Mouse (Mus musculus) duodenum, adult 2 months (tissue): ENCODE data around the gene Pnma1. TPM values are rescaled to one million over a fixed set of nuclear protein-coding genes. Genes with fewer than 3 reads are reported as not detected.

Experiments
- polyA plus RNA-seq: library from polyadenylated mRNA; depleted of rRNA; stranded (reverse); fragments of >200 nt; gene quantifications from 2 replicates; pipeline ENCODE4 v1.2.3, GENCODE M21; 2012; ENCODE audit warnings: low replicate concordance; rRNA removed

Pnma1 gene
- polyA plus RNA-seq, result 0.20 and 0.41 TPM in 2 replicates

DNA sequence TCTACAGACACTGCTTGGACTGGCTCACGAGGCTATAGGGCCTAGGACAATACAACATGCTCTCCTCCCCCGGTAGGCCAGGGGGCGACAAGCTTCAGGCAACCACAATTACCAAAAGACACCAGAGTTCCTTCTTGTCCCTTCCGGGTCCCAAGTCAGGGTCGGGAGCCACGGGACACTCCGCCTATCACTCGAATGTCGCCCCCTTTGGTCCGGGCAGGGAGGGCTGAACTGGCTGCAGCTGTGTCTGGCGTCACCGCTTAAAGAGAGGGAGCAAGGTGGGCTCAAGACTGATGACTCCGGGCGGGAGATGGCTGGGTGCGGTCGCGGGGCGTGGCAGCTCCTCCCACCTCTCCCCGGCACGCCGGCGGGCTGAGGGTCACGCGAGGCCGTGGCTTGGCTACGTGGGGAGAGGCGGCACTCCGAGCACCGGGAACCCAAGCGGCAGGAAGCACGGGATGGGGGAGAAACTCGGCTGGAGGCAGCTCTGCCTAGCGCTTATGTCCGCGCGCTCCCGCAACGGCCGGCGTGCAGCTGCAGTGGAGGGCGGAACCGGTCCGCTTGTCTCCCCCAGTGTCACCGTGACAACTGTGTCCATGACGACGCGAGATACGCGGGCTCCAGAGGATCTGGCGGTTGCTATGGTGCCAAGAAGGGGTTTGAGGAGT is at the start of gene Pnma1:
TSS of gene Pnma1 (minus strand) at position 536 of the 668 bp plus-strand sequence.

GRCm38 (mm10) chr12:84114153-84114994 is 33.9 kb downstream of the Pnma1 start, which contains the start of gene Dnal1:
Gene Dnal1 (plus strand): TSS chr12:84114366.

DNA sequence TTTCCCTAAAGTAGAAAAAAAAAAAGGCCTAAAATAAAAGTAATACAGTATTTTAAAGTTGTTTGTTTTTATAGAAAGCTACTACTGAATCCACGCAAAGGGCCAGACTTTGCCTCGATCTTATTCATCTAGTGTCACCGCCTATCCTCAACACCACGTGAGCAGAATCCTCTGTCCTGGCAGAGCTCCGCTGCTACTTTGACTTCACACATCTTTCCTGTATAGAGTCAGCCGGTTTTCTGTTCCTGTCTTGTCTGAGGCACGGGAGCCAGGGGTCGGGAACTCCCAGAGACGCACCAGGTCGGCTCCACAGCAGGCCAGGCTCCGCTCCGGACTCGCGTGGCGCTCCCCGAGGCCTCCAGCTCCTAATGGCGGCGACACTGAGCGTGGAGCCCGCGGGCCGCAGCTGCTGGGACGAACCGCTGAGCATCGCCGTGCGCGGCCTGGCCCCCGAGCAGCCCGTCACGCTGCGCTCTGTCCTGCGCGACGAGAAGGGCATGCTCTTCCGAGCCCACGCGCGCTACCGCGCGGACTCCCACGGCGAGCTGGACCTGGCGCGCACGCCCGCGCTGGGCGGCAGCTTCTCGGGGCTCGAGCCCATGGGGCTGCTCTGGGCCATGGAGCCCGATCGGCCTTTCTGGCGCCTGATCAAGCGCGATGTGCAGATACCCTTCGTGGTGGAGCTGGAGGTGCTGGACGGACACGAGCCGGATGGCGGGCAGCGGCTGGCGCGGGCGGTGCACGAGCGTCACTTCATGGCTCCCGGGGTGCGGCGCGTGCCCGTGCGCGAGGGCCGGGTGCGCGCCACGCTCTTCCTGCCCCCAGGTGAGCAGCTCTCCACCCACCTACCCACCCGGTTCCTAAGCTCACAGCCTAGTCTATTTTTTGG is 47.4 kb downstream of the Pnma1 start, which contains the start of gene Acot6:
TSS of gene Acot6 (plus strand) at position 51 of the 889 bp plus-strand sequence.

Other genes starting within 250 kb of the Pnma1 start
- 101 and 125 TPM in 2 replicates for gene Numb, start 226.6 kb downstream of the Pnma1 start, polyA plus RNA-seq
- 18.0 and 20.5 TPM in 2 replicates for gene Riox1, start 197.9 kb downstream of the Pnma1 start, polyA plus RNA-seq
- not detected in 2 replicates for gene Heatr4, start 163.6 kb downstream of the Pnma1 start, polyA plus RNA-seq
- gene Acot2, start 160.6 kb downstream of the Pnma1 start, polyA plus RNA-seq, result 12.7 and 13.1 TPM in 2 replicates
- gene Acot1, start 139.0 kb downstream of the Pnma1 start, polyA plus RNA-seq, result 5.9 and 13.6 TPM in 2 replicates
- gene Acot4, start 110.1 kb downstream of the Pnma1 start, polyA plus RNA-seq, result 21.9 and 52.3 TPM in 2 replicates
- not detected in 2 replicates for gene Gm49366, start 109.6 kb downstream of the Pnma1 start, polyA plus RNA-seq
- gene Acot3, start 96.3 kb downstream of the Pnma1 start, polyA plus RNA-seq, result 0.08 TPM in 2 replicates
- gene Acot5, start 79.2 kb downstream of the Pnma1 start, polyA plus RNA-seq, result 0.06 TPM in 1 of 2 replicates, not detected in the other
- 0.71 and 1.7 TPM in 2 replicates for gene Acot6, start 47.8 kb downstream of the Pnma1 start, polyA plus RNA-seq
- gene Dnal1, start 34.1 kb downstream of the Pnma1 start, polyA plus RNA-seq, result 0.25 and 0.62 TPM in 2 replicates
- gene Elmsan1, start 70.4 kb upstream of the Pnma1 start, polyA plus RNA-seq, result 9.3 and 10.4 TPM in 2 replicates
- gene Ptgr2, start 136.7 kb upstream of the Pnma1 start, polyA plus RNA-seq, result 4.3 and 5.2 TPM in 2 replicates
- 16.1 and 17.3 TPM in 2 replicates for gene Zfp410, start 168.4 kb upstream of the Pnma1 start, polyA plus RNA-seq
- gene Coq6, start 213.2 kb upstream of the Pnma1 start, polyA plus RNA-seq, result 35.1 and 38.7 TPM in 2 replicates
- gene Fam161b, start 213.3 kb upstream of the Pnma1 start, polyA plus RNA-seq, result 0.38 and 0.71 TPM in 2 replicates